Mouse (Mus musculus) lung, adult 2 months (tissue): ENCODE results near the gene Sorbs2.

Experiments
- CTCF ChIP-seq: fragments of 200-500 bp; IDR thresholded peaks from 2 replicates; pipeline ENCODE4 v1.5.1; 2011; ENCODE audit warnings: mild to moderate bottlenecking, low read length, control low read depth; ENCODE audit not compliant: insufficient read depth
- POLR2A ChIP-seq: fragments of 200-500 bp; IDR thresholded peaks from 2 replicates; pipeline ENCODE4 v1.6.1; 2011; ENCODE audit warnings: low read depth, mild to moderate bottlenecking, control low read depth, low read length, borderline replicate concordance; ENCODE audit errors: extremely low read depth

DNA sequence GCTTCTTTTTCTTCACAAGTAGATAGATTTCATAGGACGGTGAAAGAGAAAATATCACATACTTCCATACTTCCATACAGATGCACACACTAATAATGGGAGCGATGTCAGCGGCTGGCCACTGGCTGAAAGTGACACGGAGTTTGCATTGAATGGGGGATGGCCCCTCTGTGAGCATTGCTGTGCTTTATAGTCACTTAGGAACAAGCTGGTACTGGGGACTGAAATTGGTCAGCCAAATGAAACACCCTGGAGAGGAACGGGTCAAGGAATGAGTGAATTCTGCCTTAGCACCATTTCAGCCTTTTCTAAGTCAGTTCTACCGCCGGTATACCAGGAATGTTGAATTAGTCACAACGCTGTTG, 121.5 kb downstream of the Sorbs2 start:
- TF ChIP-seq POLR2A (no peak), CTCF (no peak)
